Mouse (Mus musculus) heart, embryonic 10.5 days (tissue): ENCODE results near the gene Tor1aip2. TPM values are rescaled to one million over a fixed set of nuclear protein-coding genes. Genes with fewer than 3 reads are reported as not detected.

Experiments used
- polyA plus RNA-seq: library from polyadenylated mRNA; unstranded; fragments of >200 nt; fragmentation: Nextera tagmentation; extraction: Ambion mirVana; gene quantifications from 2 replicates; pipeline ENCODE4 v1.2.1, GENCODE M21; 2016

Tor1aip2 gene
- polyA plus RNA-seq, 1 experiment from 2014 or later = 108 TPM

Other genes starting within 250 kb of the Tor1aip2 start
- 18.6 and 21.8 TPM in 2 replicates for gene Qsox1, start 222.5 kb upstream of the Tor1aip2 start, polyA plus RNA-seq
- 4.5 and 5.0 TPM in 2 replicates for gene Cep350, start 62.1 kb upstream of the Tor1aip2 start, polyA plus RNA-seq
- gene Tor1aip1, start 1.1 kb downstream of the Tor1aip2 start, polyA plus RNA-seq = 35.6 and 38.8 TPM in 2 replicates
- gene Fam163a, start 169.6 kb downstream of the Tor1aip2 start, polyA plus RNA-seq = 1.1 and 3.1 TPM in 2 replicates